Mouse (Mus musculus) heart, postnatal 0 days (tissue): ENCODE results near the gene Gm10912. TPM values are rescaled to one million over a fixed set of nuclear protein-coding genes. Genes with fewer than 3 reads are reported as not detected.

ENCODE experiments used
- ATAC-seq: fragments of 200-750 bp; cut with Nextera tagmentation; 2 replicates; pipeline ENCODE4 v1.8.0; 2017; ENCODE audit warnings: low read depth, moderate number of reproducible peaks, moderate library complexity; ENCODE audit not compliant: insufficient read depth
- DNase-seq: peaks from one replicate; pipeline ENCODE4 v3.0.0-alpha.2; 2016; ENCODE audit warnings: low spot score
- H3K27ac ChIP-seq: fragments of 300-500 bp; sonication (generic); 2 replicates; pipeline ENCODE4 v1.5.1; 2014; ENCODE audit warnings: low read depth, mild to moderate bottlenecking
- H3K27me3 ChIP-seq: fragments of 300-500 bp; sonication (generic); 2 replicates; pipeline ENCODE4 v1.6.1; 2014; ENCODE audit warnings: low read length, mixed read lengths; ENCODE audit not compliant: control insufficient read depth, insufficient read depth
- H3K36me3 ChIP-seq: fragments of 300-500 bp; sonication (generic); replicated peaks from 2 replicates; pipeline ENCODE4 v1.6.1; 2014; ENCODE audit warnings: low read length, mixed read lengths; ENCODE audit not compliant: control insufficient read depth, insufficient read depth
- H3K4me1 ChIP-seq: fragments of 300-500 bp; sonication (generic); 2 replicates; pipeline ENCODE4 v1.6.1; 2014; ENCODE audit warnings: antibody characterized with exemption; ENCODE audit not compliant: control insufficient read depth, insufficient read depth
- H3K4me2 ChIP-seq: fragments of 300-500 bp; sonication (generic); 2 replicates; pipeline ENCODE4 v1.6.1; 2014; ENCODE audit warnings: low read depth, mild to moderate bottlenecking, low read length, moderate library complexity
- H3K4me3 ChIP-seq: fragments of 300-500 bp; sonication (generic); 2 replicates; pipeline ENCODE4 v1.5.1; 2014; ENCODE audit warnings: low read depth, low read length
- H3K9ac ChIP-seq: fragments of 300-500 bp; sonication (generic); replicated peaks from 2 replicates; pipeline ENCODE4 v1.6.1; 2014; ENCODE audit warnings: low read depth, low read length, mixed read lengths
- H3K9me3 ChIP-seq: fragments of 300-500 bp; sonication (generic); replicated peaks from 2 replicates; pipeline ENCODE4 v1.6.1; 2016; ENCODE audit warnings: low read length; ENCODE audit not compliant: control insufficient read depth
- CTCF ChIP-seq: IDR thresholded peaks from 2 replicates; pipeline ENCODE4 v1.5.1; 2016; ENCODE audit warnings: antibody characterized with exemption, control low read depth, low read depth
- EP300 ChIP-seq: IDR thresholded peaks from 2 replicates; pipeline ENCODE4 v1.6.1; 2016; ENCODE audit warnings: antibody characterized with exemption, low read depth
- WGBS: fragments of 180-500 bp; shearing (Covaris S2); extraction: QIAGEN DNeasy Blood & Tissue Kit; methylation state at CpG from one replicate; pipeline ENCODE4 v1.1.7; 2014; 5-methylcytosine and 5-hydroxymethylcytosine counted together
- polyA plus RNA-seq: library from polyadenylated mRNA; unstranded; fragments of >200 nt; fragmentation: Nextera tagmentation; extraction: Ambion mirVana; gene quantifications from 2 replicates; pipeline ENCODE4 v1.2.1, GENCODE M21; 2015
- total RNA-seq: library from RNA; depleted of rRNA; stranded (reverse); fragments of >200 nt; gene quantifications from 2 replicates; pipeline ENCODE4 v1.2.3, GENCODE M21; 2014; ENCODE audit warnings: low replicate concordance

Gm10912 gene
- total and polyA plus RNA-seq, 2 experiments from 2014 or later: 0.07 TPM; not detected in 1

DNA sequence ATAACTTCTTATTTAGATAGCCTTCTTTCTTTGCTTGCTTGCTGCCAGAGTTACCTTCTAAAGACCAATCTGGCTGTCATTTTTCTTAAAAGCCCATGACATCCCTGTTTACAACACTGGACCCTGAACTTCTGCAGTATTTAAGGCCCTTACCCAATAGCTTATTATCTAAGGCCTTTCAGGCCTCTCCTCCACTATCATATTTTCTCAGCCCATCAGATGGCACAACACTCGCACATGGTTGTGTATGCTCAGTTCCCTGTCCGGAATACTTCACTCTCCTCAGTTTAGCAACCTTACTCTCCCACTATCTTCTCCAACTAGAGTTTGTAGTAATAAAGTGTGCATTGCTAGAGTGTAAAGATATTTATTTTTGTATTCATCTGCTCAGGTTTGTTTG lies 36.6 kb upstream of the Gm10912 start:
- H3K4me1 ChIP-seq: peaks cover 15% of the 10 kb centered on the region
- TF ChIP-seq CTCF (no peak), EP300 (no peak)
- peak overlapping the region; percentile 92 for H3K4me2 ChIP-seq
- 25% methylated on average over 2 of the region's 2 CpGs for WGBS
- no peaks in the 10 kb centered on the region for H3K9me3 ChIP-seq
- no peak for DNase-seq
- no peak for ATAC-seq
- no peak overlapping the region for H3K27ac ChIP-seq
- peak overlapping the region; percentile 100 for H3K4me3 ChIP-seq
- H3K9ac ChIP-seq: peak overlapping the region; percentile 99; the same call in 1 of the 2 replicates
- no peaks in the 10 kb centered on the region for H3K27me3 ChIP-seq
- peaks cover 8% of the 10 kb centered on the region for H3K36me3 ChIP-seq

DNA sequence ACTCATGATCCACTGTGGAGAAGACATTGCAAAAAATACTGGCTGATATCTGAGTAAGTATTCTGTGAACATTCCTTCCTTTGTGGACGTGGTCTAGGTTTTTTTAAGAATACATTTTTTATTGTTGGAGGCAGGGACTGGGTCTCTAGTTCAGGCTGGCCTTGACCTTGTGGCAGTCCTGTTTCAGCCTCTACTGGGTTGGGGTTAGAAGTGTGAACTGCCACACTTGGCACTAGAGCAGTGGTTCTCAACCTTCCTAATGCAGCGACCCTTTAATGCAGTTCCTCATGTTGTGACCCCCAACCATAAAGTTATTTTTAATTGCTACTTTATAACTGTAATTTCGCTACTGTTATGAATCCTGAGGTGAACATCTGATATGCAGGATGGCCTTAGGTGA lies 35.2 kb upstream of the Gm10912 start:
- Histone ChIP-seq H3K27ac (no peak overlapping the region), H3K4me2 (no peak overlapping the region), H3K9me3 (no peaks in the 10 kb centered on the region), H3K36me3 (peaks cover 13% of the 10 kb centered on the region), H3K4me1 (peaks cover 15% of the 10 kb centered on the region), H3K27me3 (no peaks in the 10 kb centered on the region), H3K9ac (no peak overlapping the region), H3K4me3 (no peak overlapping the region)
- DNase-seq: no peak
- 66% methylated on average over 3 of the region's 3 CpGs for WGBS
- TF ChIP-seq CTCF: no peak
- no peak for TF ChIP-seq EP300
- ATAC-seq: no peak

DNA sequence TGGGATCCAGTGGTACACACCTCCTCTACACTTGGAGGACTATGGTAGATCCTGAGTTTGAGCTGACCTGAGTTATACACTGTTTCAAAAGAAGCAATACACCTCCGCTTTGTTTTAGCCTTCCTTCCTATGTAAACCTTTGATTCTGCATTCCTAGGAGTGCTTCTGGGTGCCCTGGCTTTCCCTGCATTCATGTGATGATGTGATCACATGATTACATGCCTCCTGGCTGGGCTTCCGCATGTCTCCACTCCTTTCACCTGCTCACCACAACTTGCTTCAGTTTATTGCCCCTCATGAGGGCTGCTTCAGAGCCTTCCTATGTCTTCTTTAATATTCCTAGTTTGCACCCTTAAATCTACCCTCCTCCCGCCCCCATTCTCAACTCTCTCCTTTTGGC lies 33.6 kb upstream of the Gm10912 start:
- Histone ChIP-seq H3K9ac (no peak overlapping the region), H3K36me3 (peaks cover 27% of the 10 kb centered on the region), H3K4me2 (no peak overlapping the region), H3K9me3 (no peaks in the 10 kb centered on the region), H3K27me3 (no peaks in the 10 kb centered on the region), H3K4me1 (peaks cover 15% of the 10 kb centered on the region), H3K4me3 (no peak overlapping the region), H3K27ac (no peak overlapping the region)
- WGBS: 86% methylated on average over 3 of the region's 3 CpGs
- ATAC-seq: no peak
- no peak for DNase-seq
- no peak for TF ChIP-seq EP300

DNA sequence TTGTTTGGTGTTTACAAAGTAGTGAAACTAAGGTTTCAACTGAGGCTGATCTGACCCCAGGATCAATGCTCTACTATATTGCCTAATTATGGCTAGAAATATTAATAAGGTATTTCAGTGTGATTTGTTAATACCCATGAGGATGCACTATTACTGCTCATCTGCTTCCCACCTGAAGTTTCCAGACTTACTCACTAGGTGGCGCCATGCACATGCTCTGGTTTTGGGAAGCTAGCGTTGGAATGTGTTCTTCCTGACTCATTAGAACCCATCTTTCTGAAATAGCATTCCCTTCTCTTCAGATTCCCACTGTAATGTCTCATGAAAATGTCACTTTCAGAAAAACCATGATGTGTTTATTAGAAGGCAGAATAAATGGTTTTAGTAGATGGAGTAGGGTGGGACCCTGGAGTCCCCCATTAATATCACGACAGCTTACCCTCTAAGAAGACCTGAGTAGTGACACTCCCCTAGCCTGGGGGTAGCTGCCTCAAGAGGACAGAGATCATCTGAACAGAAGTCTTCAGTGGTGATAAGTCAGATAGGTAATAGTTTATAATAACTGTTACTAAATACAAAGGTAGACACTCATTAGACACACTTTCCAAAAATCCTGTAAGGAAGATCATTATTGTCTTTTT lies 30.7 kb upstream of the Gm10912 start:
- H3K9ac ChIP-seq: no peak overlapping the region
- no peak for TF ChIP-seq EP300
- TF ChIP-seq CTCF: peak; percentile 97
- no peaks in the 10 kb centered on the region for H3K9me3 ChIP-seq
- peaks cover 45% of the 10 kb centered on the region for H3K36me3 ChIP-seq
- no peaks in the 10 kb centered on the region for H3K4me1 ChIP-seq
- H3K4me3 ChIP-seq: no peak overlapping the region
- peak; percentile 51; the same call in 1 of the 2 replicates for ATAC-seq
- H3K4me2 ChIP-seq: no peak overlapping the region
- H3K27me3 ChIP-seq: no peaks in the 10 kb centered on the region
- no peak overlapping the region for H3K27ac ChIP-seq
- 27% methylated on average over 3 of the region's 3 CpGs for WGBS
- DNase-seq: peak; percentile 68

DNA sequence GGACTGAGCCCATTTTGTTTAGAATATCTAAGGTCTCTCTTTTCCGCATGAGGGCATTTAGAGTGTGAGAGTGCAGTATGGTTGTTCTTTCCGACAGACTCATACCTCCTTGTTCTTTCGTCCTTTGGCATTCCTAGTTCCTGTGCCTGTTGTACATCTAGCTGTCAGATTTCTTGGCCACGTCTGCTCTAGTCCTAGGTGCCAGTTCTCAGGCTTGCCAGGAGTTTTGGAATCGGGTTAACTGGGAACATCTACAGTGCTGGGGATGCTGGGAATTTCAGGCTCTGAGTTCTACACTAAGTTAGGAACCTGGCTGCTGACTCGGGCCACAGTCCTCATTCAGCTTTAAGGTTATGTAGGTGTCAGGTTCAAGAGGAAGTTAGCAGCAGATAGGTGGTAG lies 30.0 kb upstream of the Gm10912 start:
- WGBS: 48% methylated on average over 6 of the region's 6 CpGs
- H3K4me2 ChIP-seq: no peak overlapping the region
- no peak overlapping the region for H3K4me3 ChIP-seq
- H3K4me1 ChIP-seq: no peaks in the 10 kb centered on the region
- peaks cover 49% of the 10 kb centered on the region for H3K36me3 ChIP-seq
- H3K27me3 ChIP-seq: no peaks in the 10 kb centered on the region
- H3K9ac ChIP-seq: no peak overlapping the region
- no peak overlapping the region for H3K27ac ChIP-seq
- TF ChIP-seq CTCF (no peak), EP300 (no peak)
- H3K9me3 ChIP-seq: no peaks in the 10 kb centered on the region
- DNase-seq (peak; percentile 25), ATAC-seq (no peak)

DNA sequence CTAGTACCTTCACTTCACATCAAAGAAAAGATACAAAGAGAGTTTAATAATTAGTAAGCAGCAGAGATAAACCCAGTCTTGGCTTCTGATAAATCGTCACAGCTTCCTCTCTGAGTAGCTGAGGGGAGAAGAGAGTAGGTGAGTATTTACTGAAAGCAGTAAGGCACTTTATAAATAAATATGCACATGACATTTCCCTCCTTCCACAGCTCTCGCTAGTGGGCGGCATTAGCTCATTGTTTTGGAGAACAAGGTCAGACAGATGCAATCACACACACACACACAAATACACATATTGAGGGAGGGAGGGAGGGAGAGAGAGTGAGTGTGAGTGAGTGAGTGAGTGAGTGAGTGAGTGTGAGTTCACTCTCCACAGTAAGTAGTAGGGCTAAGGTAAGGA lies 29.3 kb upstream of the Gm10912 start:
- Histone ChIP-seq H3K4me3 (no peak overlapping the region), H3K27me3 (no peaks in the 10 kb centered on the region), H3K9ac (no peak overlapping the region), H3K4me1 (no peaks in the 10 kb centered on the region), H3K27ac (no peak overlapping the region), H3K4me2 (no peak overlapping the region), H3K9me3 (no peaks in the 10 kb centered on the region), H3K36me3 (peaks cover 54% of the 10 kb centered on the region)
- ATAC-seq: no peak
- WGBS: 48% methylated on average over 3 of the region's 3 CpGs
- TF ChIP-seq EP300 (no peak), CTCF (no peak)
- DNase-seq: no peak
